Mouse (Mus musculus) MEL (cell line): ENCODE data around the gene Als2cr12. TPM values are rescaled to one million over a fixed set of nuclear protein-coding genes. Genes with fewer than 3 reads are reported as not detected.

Source experiments
- DNase-seq: peaks from one replicate; pipeline ENCODE4 v3.0.0; 2011; ENCODE audit warnings: low read depth, low spot score
- H3K27ac ChIP-seq: 2 replicates; pipeline ENCODE4 v1.5.1; 2012; ENCODE audit warnings: low read depth, mild to moderate bottlenecking, control low read depth, low read length, moderate library complexity; ENCODE audit not compliant: control insufficient read depth
- H3K27me3 ChIP-seq, 2 experiments: fragments of 150-350 bp in 1 of 2; sonication (generic) in 1 of 2; 2 replicates each; pipeline ENCODE4 v1.6.1; 2012; ENCODE audit warnings: low read length in 2 of 2, mild to moderate bottlenecking in 2 of 2, improper control_type of control experiment in 1 of 2, moderate library complexity in 1 of 2; ENCODE audit not compliant: insufficient read depth in 2 of 2, control insufficient read depth in 1 of 2
- H3K36me3 ChIP-seq, 2 experiments: 2 replicates each; pipeline ENCODE4 v1.6.1; 2012 to 2014; ENCODE audit warnings: low read length in 2 of 2, improper control_type of control experiment in 1 of 2, inconsistent platforms in 1 of 2, mild to moderate bottlenecking in 1 of 2; ENCODE audit not compliant: insufficient read depth in 2 of 2, control insufficient read depth in 1 of 2
- H3K4me1 ChIP-seq, 2 experiments: fragments of 150-350 bp in 1 of 2; sonication (generic) in 1 of 2; 2 replicates each; pipeline ENCODE4 v1.6.1; 2012; ENCODE audit warnings: low read length in 2 of 2, improper control_type of control experiment in 1 of 2, mild to moderate bottlenecking in 1 of 2; ENCODE audit not compliant: insufficient read depth in 2 of 2, control insufficient read depth in 1 of 2
- H3K4me3 ChIP-seq, 2 experiments: fragments of 150-350 bp in 1 of 2; sonication (generic) in 1 of 2; 2 replicates each; pipeline ENCODE4 v1.5.1; 2012; ENCODE audit warnings: low read depth in 2 of 2, low read length in 2 of 2, mild to moderate bottlenecking in 2 of 2, moderate library complexity in 2 of 2, control low read depth in 1 of 2, improper control_type of control experiment in 1 of 2; ENCODE audit not compliant: control insufficient read depth in 1 of 2, insufficient read depth in 1 of 2
- H3K79me2 ChIP-seq: 2 replicates; pipeline ENCODE4 v1.6.1; 2012; ENCODE audit warnings: mild to moderate bottlenecking, low read length, moderate library complexity; ENCODE audit not compliant: control insufficient read depth, poor library complexity, insufficient read depth
- H3K9ac ChIP-seq: 2 replicates; pipeline ENCODE4 v1.6.1; 2012; ENCODE audit warnings: low read depth, mild to moderate bottlenecking, control low read depth, low read length, moderate library complexity; ENCODE audit not compliant: control insufficient read depth, poor library complexity, severe bottlenecking
- H3K9me3 ChIP-seq: fragments of 150-350 bp; sonication (generic); replicated peaks from 2 replicates; pipeline ENCODE4 v1.6.1; 2012; ENCODE audit warnings: mild to moderate bottlenecking, low read length, improper control_type of control experiment, moderate library complexity; ENCODE audit not compliant: insufficient read depth
- CHD1 ChIP-seq: IDR thresholded peaks from 2 replicates; pipeline ENCODE4 v1.6.1; 2012; ENCODE audit warnings: low read depth, mild to moderate bottlenecking, inconsistent platforms, low read length, improper control_type of control experiment
- CTCF ChIP-seq, 3 experiments: IDR thresholded peaks in 2 of 3; conservative IDR thresholded peaks in 1 of 3; 2 replicates each; pipeline ENCODE4 v1.5.1; 2011 to 2012; ENCODE audit warnings: low read length in 3 of 3, low read depth in 2 of 3, mild to moderate bottlenecking in 2 of 3, improper control_type of control experiment in 1 of 3, inconsistent platforms in 1 of 3, mixed read lengths in 1 of 3, moderate library complexity in 1 of 3; ENCODE audit not compliant: control insufficient read depth in 1 of 3, insufficient read depth in 1 of 3, poor library complexity in 1 of 3, severe bottlenecking in 1 of 3
- E2F4 ChIP-seq: IDR thresholded peaks from 2 replicates; pipeline ENCODE4 v1.6.1; 2011; ENCODE audit warnings: low read depth, low read length, improper control_type of control experiment, borderline replicate concordance
- HCFC1 ChIP-seq: IDR thresholded peaks from 2 replicates; pipeline ENCODE4 v1.6.1; 2012; ENCODE audit warnings: low read depth, mild to moderate bottlenecking, inconsistent platforms, low read length, improper control_type of control experiment, moderate library complexity
- JUND ChIP-seq: IDR thresholded peaks from 2 replicates; pipeline ENCODE4 v1.6.1; 2011; ENCODE audit warnings: low read depth, mild to moderate bottlenecking, improper control_type of control experiment, low read length
- KAT2A ChIP-seq: conservative IDR thresholded peaks from 2 replicates; pipeline ENCODE4 v1.6.1; 2012; ENCODE audit warnings: low read depth, low read length, improper control_type of control experiment, inconsistent platforms
- MAFK ChIP-seq: IDR thresholded peaks from 2 replicates; pipeline ENCODE4 v1.6.1; 2011; ENCODE audit warnings: low read depth, mild to moderate bottlenecking, low read length, improper control_type of control experiment, borderline replicate concordance
- MAX ChIP-seq: IDR thresholded peaks from 2 replicates; pipeline ENCODE4 v1.6.1; 2011; ENCODE audit warnings: low read length, improper control_type of control experiment
- MAZ ChIP-seq: IDR thresholded peaks from 2 replicates; pipeline ENCODE4 v1.6.1; 2012; ENCODE audit warnings: low read depth, mild to moderate bottlenecking, inconsistent platforms, low read length, improper control_type of control experiment
- MEF2A ChIP-seq: IDR thresholded peaks from 2 replicates; pipeline ENCODE4 v1.6.1; 2014; ENCODE audit warnings: low read depth, mild to moderate bottlenecking, inconsistent platforms, low read length, improper control_type of control experiment; ENCODE audit not compliant: poor library complexity, insufficient replicate concordance, severe bottlenecking; ENCODE audit errors: extremely low read depth
- MYB ChIP-seq: IDR thresholded peaks from 2 replicates; pipeline ENCODE4 v1.6.1; 2011; ENCODE audit warnings: mild to moderate bottlenecking, low read depth, low read length, improper control_type of control experiment
- NELFE ChIP-seq: IDR thresholded peaks from 2 replicates; pipeline ENCODE4 v1.6.1; 2011; ENCODE audit warnings: low read depth, low read length, improper control_type of control experiment
- NRF1 ChIP-seq: IDR thresholded peaks from 2 replicates; pipeline ENCODE4 v1.6.1; 2014; ENCODE audit warnings: low read depth, mild to moderate bottlenecking, inconsistent platforms, low read length, improper control_type of control experiment, moderate library complexity; ENCODE audit not compliant: poor library complexity, insufficient read depth, severe bottlenecking
- POLR2A ChIP-seq, 2 experiments: IDR thresholded peaks; 2 replicates each; pipeline ENCODE4 v1.6.1; 2011 to 2012; ENCODE audit warnings: low read length in 2 of 2, mild to moderate bottlenecking in 2 of 2, control low read depth in 1 of 2, improper control_type of control experiment in 1 of 2, low read depth in 1 of 2, moderate library complexity in 1 of 2; ENCODE audit not compliant: control insufficient read depth in 1 of 2, insufficient read depth in 1 of 2, poor library complexity in 1 of 2
- POLR2AphosphoS5 ChIP-seq: IDR thresholded peaks from 2 replicates; pipeline ENCODE4 v1.6.1; 2012; ENCODE audit warnings: low read depth, borderline replicate concordance, mild to moderate bottlenecking, inconsistent platforms, low read length, moderate library complexity, mixed read lengths
- SIN3A ChIP-seq: IDR thresholded peaks from 2 replicates; pipeline ENCODE4 v1.6.1; 2012; ENCODE audit warnings: low read length, improper control_type of control experiment, inconsistent platforms
- SMC3 ChIP-seq: IDR thresholded peaks from 2 replicates; pipeline ENCODE4 v1.6.1; 2011; ENCODE audit warnings: low read depth, low read length, improper control_type of control experiment
- TBP ChIP-seq: IDR thresholded peaks from 2 replicates; pipeline ENCODE4 v1.8.0; 2011; ENCODE audit warnings: low read depth, low read length, improper control_type of control experiment
- TCF12 ChIP-seq: IDR thresholded peaks from 2 replicates; pipeline ENCODE4 v1.6.1; 2014; ENCODE audit warnings: low read depth, mild to moderate bottlenecking, inconsistent platforms, low read length, improper control_type of control experiment, moderate library complexity
- USF1 ChIP-seq: IDR thresholded peaks from 2 replicates; pipeline ENCODE4 v1.6.1; 2014; ENCODE audit warnings: low read depth, mild to moderate bottlenecking, inconsistent platforms, low read length, improper control_type of control experiment, moderate library complexity
- USF2 ChIP-seq, 2 experiments: IDR thresholded peaks; 2 replicates each; pipeline ENCODE4 v1.6.1; 2011 to 2012; ENCODE audit warnings: improper control_type of control experiment in 2 of 2, low read length in 2 of 2, borderline replicate concordance in 1 of 2, inconsistent platforms in 1 of 2, low read depth in 1 of 2, mild to moderate bottlenecking in 1 of 2; ENCODE audit not compliant: insufficient read depth in 1 of 2
- ZKSCAN1 ChIP-seq: IDR thresholded peaks from 2 replicates; pipeline ENCODE4 v1.6.1; 2012; ENCODE audit warnings: low read depth, mild to moderate bottlenecking, inconsistent platforms, low read length, improper control_type of control experiment, moderate library complexity
- ZNF384 ChIP-seq: IDR thresholded peaks from 2 replicates; pipeline ENCODE4 v1.6.1; 2012; ENCODE audit warnings: low read depth, mild to moderate bottlenecking, inconsistent platforms, low read length, improper control_type of control experiment
- polyA plus RNA-seq, 2 experiments: library from polyadenylated mRNA; stranded (reverse) in 1 of 2; unstranded in 1 of 2; fragments of >175 nt in 1 of 2; fragments of >200 nt in 1 of 2; gene quantifications; 2 replicates each; pipeline versions ENCODE4 v1.2.1 to v1.2.4; 2012; ENCODE audit warnings: low replicate concordance in 2 of 2, low read depth in 1 of 2; ENCODE audit not compliant: insufficient read length in 2 of 2, insufficient read depth in 1 of 2, missing spikeins in 1 of 2
- total RNA-seq: library from RNA; depleted of rRNA; stranded (reverse); fragments of 300-350 nt; gene quantifications from 2 replicates; pipeline ENCODE4 v1.2.3, GENCODE M21; 2012

Gene Als2cr12
- total and polyA plus RNA-seq, 3 experiments: not detected

DNA sequence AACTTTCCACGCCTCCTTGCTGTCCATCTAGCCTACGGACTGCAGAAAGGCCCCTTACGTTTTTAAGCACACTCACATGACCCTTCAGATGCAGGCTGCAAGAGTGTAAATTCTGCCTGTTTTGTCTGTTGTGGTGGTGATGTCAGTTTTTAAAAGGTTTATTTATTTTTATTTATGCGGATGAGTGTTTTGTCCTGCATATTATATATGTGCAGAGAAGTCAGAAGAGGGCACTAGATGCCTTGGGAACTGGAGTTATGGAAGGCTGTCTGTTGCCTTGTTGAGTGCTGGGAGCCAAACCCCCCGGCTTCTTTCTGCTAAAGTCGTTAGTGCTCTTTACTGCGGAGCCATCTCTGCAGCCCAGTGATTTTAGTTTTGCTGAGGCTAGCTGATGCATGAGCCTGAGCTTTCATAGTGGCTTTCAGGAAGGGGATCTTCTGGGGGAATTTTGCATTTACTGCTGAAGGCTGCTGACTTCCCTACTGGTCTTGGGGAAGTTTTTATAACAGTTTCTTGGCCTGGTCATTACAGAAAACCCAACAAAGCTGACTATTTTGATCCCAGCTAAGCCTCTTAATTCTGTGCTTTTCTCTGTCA, 28.1 kb upstream of the Als2cr12 start:
- TF ChIP-seq KAT2A: no peak
- TF ChIP-seq MYB: no peak
- no peak for TF ChIP-seq ZKSCAN1
- no peak for TF ChIP-seq MAFK
- no peak for TF ChIP-seq JUND
- no peak for TF ChIP-seq SIN3A
- TF ChIP-seq NELFE: no peak
- no peak for TF ChIP-seq MAX
- TF ChIP-seq MAZ: no peak
- TF ChIP-seq USF2 (IDR thresholded peaks at IDR 0.05; ENCODE audit: borderline replicate concordance in 1 of 2, insufficient read depth in 1 of 2, low read depth in 1 of 2, low read length in 2 of 2): no peak
- TF ChIP-seq HCFC1: no peak
- TF ChIP-seq CHD1: no peak
- TF ChIP-seq E2F4: no peak
- no peak; a peak in 1 of 6 replicates for TF ChIP-seq CTCF (IDR thresholded peaks at IDR 0.05 in 2 of 3, conservative IDR thresholded peaks at IDR 0.05 in 1 of 3; ENCODE audit: control insufficient read depth in 1 of 3, insufficient read depth in 1 of 3, low read depth in 2 of 3, low read length in 3 of 3, poor library complexity in 1 of 3, severe bottlenecking in 1 of 3)
- no peak for TF ChIP-seq ZNF384
- Histone ChIP-seq H3K4me1 (peaks cover 13 to 17% of the 10 kb centered on the region in 2 experiments), H3K9me3 (no peaks in the 10 kb centered on the region), H3K79me2 (no peaks in the 10 kb centered on the region), H3K27ac (no peak overlapping the region), H3K4me3 (no peak overlapping the region), H3K27me3 (no peaks in the 10 kb centered on the region), H3K36me3 (peaks cover 0 to 20% of the 10 kb centered on the region in 2 experiments; a peak in 3 of 4 replicates), H3K9ac (no peak overlapping the region)
- DNase-seq: no peak

DNA sequence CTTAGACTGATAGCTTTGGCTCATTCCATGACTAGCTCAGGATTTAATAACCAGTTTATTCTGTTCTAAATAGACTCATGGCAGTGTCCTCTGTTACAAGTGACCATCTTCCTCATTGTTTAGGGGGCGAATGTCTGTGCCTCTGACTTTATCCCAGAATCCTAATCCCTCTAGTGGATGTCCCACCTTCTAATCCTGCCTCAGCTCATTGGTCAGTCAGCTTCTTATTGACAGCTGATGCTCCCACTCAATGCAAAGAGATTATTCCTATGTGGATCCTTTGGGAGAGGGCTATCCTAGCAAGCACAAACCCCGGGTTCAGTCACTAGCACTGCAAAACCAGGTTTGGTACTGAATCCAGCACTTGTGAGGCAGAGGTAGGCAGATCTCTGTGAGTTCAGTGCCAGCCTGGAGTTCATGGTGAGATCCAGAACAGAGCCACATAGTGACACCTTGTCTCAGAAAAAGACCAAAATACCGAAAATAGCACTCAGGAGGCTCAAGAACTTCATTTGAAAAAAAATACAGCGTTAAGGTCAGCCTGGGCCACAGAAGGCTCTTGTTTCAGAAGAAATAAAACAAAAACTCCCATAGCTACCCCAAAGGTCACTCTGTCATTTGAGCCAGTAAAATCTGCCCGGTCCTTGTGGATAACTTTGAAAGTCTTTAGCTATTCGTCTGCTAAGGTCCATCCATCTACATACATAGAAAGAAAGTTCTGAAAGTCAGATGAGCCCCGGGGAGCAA, 27.4 kb upstream of the Als2cr12 start:
- TF ChIP-seq POLR2AphosphoS5 (no peak), ZNF384 (no peak), MEF2A (no peak), CTCF (IDR thresholded peaks at IDR 0.05 in 2 of 3, conservative IDR thresholded peaks at IDR 0.05 in 1 of 3; ENCODE audit: control insufficient read depth in 1 of 3, insufficient read depth in 1 of 3, low read depth in 2 of 3, low read length in 3 of 3, poor library complexity in 1 of 3, severe bottlenecking in 1 of 3) (no peak), POLR2A (IDR thresholded peaks at IDR 0.05; ENCODE audit: control insufficient read depth in 1 of 2, insufficient read depth in 1 of 2, low read depth in 1 of 2, low read length in 2 of 2, poor library complexity in 1 of 2) (no peak), NRF1 (no peak), TCF12 (no peak), SMC3 (no peak), TBP (no peak), USF1 (no peak)
- peaks cover 17 to 22% of the 10 kb centered on the region in 2 experiments for H3K4me1 ChIP-seq
- H3K4me3 ChIP-seq: no peak overlapping the region
- no peak for DNase-seq
- H3K36me3 ChIP-seq: peaks cover 0 to 23% of the 10 kb centered on the region in 2 experiments; a peak in 3 of 4 replicates
- no peak overlapping the region for H3K9ac ChIP-seq
- no peaks in the 10 kb centered on the region for H3K79me2 ChIP-seq
- H3K27ac ChIP-seq: no peak overlapping the region
- no peaks in the 10 kb centered on the region for H3K9me3 ChIP-seq
- H3K27me3 ChIP-seq: no peaks in the 10 kb centered on the region
